Mouse (Mus musculus) CH12.LX (cell line): ENCODE measurements around the gene Ptgis. TPM values are rescaled to one million over a fixed set of nuclear protein-coding genes. Genes with fewer than 3 reads are reported as not detected.

ENCODE experiments used
- DNase-seq: peaks from one replicate; pipeline ENCODE4 v3.0.0-alpha.2; 2013; ENCODE audit errors: extremely low read depth
- H3K27ac ChIP-seq: 2 replicates; pipeline ENCODE4 v1.5.1; 2012; ENCODE audit warnings: low read depth, mild to moderate bottlenecking, control low read depth, moderate library complexity; ENCODE audit not compliant: insufficient read depth
- H3K27me3 ChIP-seq: replicated peaks from 2 replicates; pipeline ENCODE3; 2012; ENCODE audit warnings: inconsistent platforms
- H3K36me3 ChIP-seq, 2 experiments: replicated peaks in 1 of 2; 2 replicates each; pipeline versions ENCODE3 to v1.6.1; 2012; ENCODE audit warnings: inconsistent platforms in 1 of 2, low read length in 1 of 2, mild to moderate bottlenecking in 1 of 2, mixed read lengths in 1 of 2, moderate library complexity in 1 of 2; ENCODE audit not compliant: control insufficient read depth in 1 of 2, insufficient read depth in 1 of 2
- H3K4me1 ChIP-seq, 2 experiments: 2 replicates each; pipeline ENCODE4 v1.6.1; 2012; ENCODE audit warnings: inconsistent platforms in 1 of 2, moderate library complexity in 1 of 2; ENCODE audit not compliant: insufficient read depth in 2 of 2, control insufficient read depth in 1 of 2
- H3K4me2 ChIP-seq: 2 replicates; pipeline ENCODE4 v1.6.1; 2012; ENCODE audit warnings: low read depth, mild to moderate bottlenecking, control low read depth; ENCODE audit not compliant: poor library complexity, insufficient read depth, severe bottlenecking
- H3K4me3 ChIP-seq, 3 experiments: fragments of 150-350 bp in 1 of 3; sonication (generic) in 1 of 3; replicated peaks in 1 of 3; 2 replicates each; pipeline versions ENCODE3 to v1.5.1; 2011 to 2012; ENCODE audit warnings: low read depth in 2 of 3, low read length in 2 of 3, mild to moderate bottlenecking in 2 of 3, moderate library complexity in 2 of 3, control low read depth in 1 of 3, improper control_type of control experiment in 1 of 3, inconsistent platforms in 1 of 3, mixed read lengths in 1 of 3; ENCODE audit not compliant: poor library complexity in 1 of 3
- H3K79me2 ChIP-seq: replicated peaks from 2 replicates; pipeline ENCODE4 v1.6.1; 2012; ENCODE audit warnings: mild to moderate bottlenecking, moderate library complexity; ENCODE audit not compliant: control insufficient read depth, poor library complexity, insufficient read depth, severe bottlenecking; ENCODE audit errors: extremely low read depth
- H3K9ac ChIP-seq: 2 replicates; pipeline ENCODE4 v1.6.1; 2012; ENCODE audit warnings: low read depth, mild to moderate bottlenecking, control low read depth, moderate library complexity; ENCODE audit not compliant: insufficient read depth
- H3K9me3 ChIP-seq: replicated peaks from 2 replicates; pipeline ENCODE3; 2012; ENCODE audit warnings: low read length, inconsistent platforms, mixed read lengths
- BHLHE40 ChIP-seq: IDR thresholded peaks from 2 replicates; pipeline ENCODE4 v1.6.1; 2011; ENCODE audit warnings: mild to moderate bottlenecking, low read depth, low read length, improper control_type of control experiment
- E2F4 ChIP-seq: IDR thresholded peaks from 2 replicates; pipeline ENCODE4 v1.6.1; 2011; ENCODE audit warnings: low read depth, low read length, improper control_type of control experiment; ENCODE audit not compliant: insufficient replicate concordance
- EP300 ChIP-seq: IDR thresholded peaks from 2 replicates; pipeline ENCODE4 v1.6.1; 2011; ENCODE audit warnings: low read length, improper control_type of control experiment
- ETS1 ChIP-seq: conservative IDR thresholded peaks from 2 replicates; pipeline ENCODE4 v1.6.1; 2012; ENCODE audit warnings: low read depth, mild to moderate bottlenecking, inconsistent platforms, low read length, improper control_type of control experiment, moderate library complexity
- GABPA ChIP-seq: IDR thresholded peaks from 2 replicates; pipeline ENCODE4 v1.6.1; 2012; ENCODE audit warnings: low read depth, low read length, improper control_type of control experiment, inconsistent platforms; ENCODE audit not compliant: insufficient replicate concordance
- HCFC1 ChIP-seq: IDR thresholded peaks from 2 replicates; pipeline ENCODE4 v1.6.1; 2012; ENCODE audit warnings: low read depth, mild to moderate bottlenecking, inconsistent platforms, low read length, improper control_type of control experiment
- IRF4 ChIP-seq: IDR thresholded peaks from 2 replicates; pipeline ENCODE4 v1.6.1; 2014; ENCODE audit warnings: low read depth, mild to moderate bottlenecking, inconsistent platforms, low read length, improper control_type of control experiment
- MAX ChIP-seq: IDR thresholded peaks from 2 replicates; pipeline ENCODE4 v1.6.1; 2011; ENCODE audit warnings: low read length, improper control_type of control experiment
- MAZ ChIP-seq: IDR thresholded peaks from 2 replicates; pipeline ENCODE4 v1.6.1; 2012; ENCODE audit warnings: low read depth, mild to moderate bottlenecking, inconsistent platforms, low read length, improper control_type of control experiment, moderate library complexity
- MEF2A ChIP-seq: IDR thresholded peaks from 2 replicates; pipeline ENCODE4 v1.6.1; 2014; ENCODE audit warnings: low read depth, mild to moderate bottlenecking, inconsistent platforms, low read length, improper control_type of control experiment, borderline replicate concordance
- MYC ChIP-seq: IDR thresholded peaks from 2 replicates; pipeline ENCODE4 v1.6.1; 2011; ENCODE audit warnings: low read depth, mild to moderate bottlenecking, improper control_type of control experiment, low read length
- PAX5 ChIP-seq: IDR thresholded peaks from 2 replicates; pipeline ENCODE4 v1.6.1; 2012; ENCODE audit warnings: low read length, inconsistent platforms, mixed read lengths
- POLR2A ChIP-seq: IDR thresholded peaks from 2 replicates; pipeline ENCODE4 v1.6.1; 2011; ENCODE audit warnings: low read depth, mild to moderate bottlenecking, improper control_type of control experiment, low read length
- RCOR1 ChIP-seq: conservative IDR thresholded peaks from 2 replicates; pipeline ENCODE4 v1.6.1; 2012; ENCODE audit warnings: low read depth, mild to moderate bottlenecking, inconsistent platforms, low read length, improper control_type of control experiment
- SMC3 ChIP-seq: IDR thresholded peaks from 2 replicates; pipeline ENCODE4 v1.6.1; 2011; ENCODE audit warnings: low read depth, low read length, improper control_type of control experiment
- UBTF ChIP-seq: IDR thresholded peaks from 2 replicates; pipeline ENCODE4 v1.6.1; 2012; ENCODE audit warnings: low read depth, mild to moderate bottlenecking, inconsistent platforms, low read length, improper control_type of control experiment, moderate library complexity
- USF1 ChIP-seq: IDR thresholded peaks from 2 replicates; pipeline ENCODE4 v1.6.1; 2014; ENCODE audit warnings: low read depth, mild to moderate bottlenecking, inconsistent platforms, low read length, improper control_type of control experiment
- ZC3H11A ChIP-seq: IDR thresholded peaks from 2 replicates; pipeline ENCODE4 v1.6.1; 2012; ENCODE audit warnings: low read depth, mild to moderate bottlenecking, inconsistent platforms, low read length, improper control_type of control experiment
- ZNF384 ChIP-seq: IDR thresholded peaks from 2 replicates; pipeline ENCODE4 v1.6.1; 2012; ENCODE audit warnings: low read depth, low read length, improper control_type of control experiment, inconsistent platforms
- dilution Hi-C: fragments of 300-500 bp; cut with MboI; formaldehyde crosslinking; loops from 2 replicates; pipeline ENCODE4 v1.14.3; 2020; ENCODE audit warnings: low sequenced_read_pairs; ENCODE audit not compliant: extremely low pct_unique_long_range_greater_than_20kb, extremely low pct_ligation_motif_present
- in situ Hi-C: fragments of 300-500 bp; cut with MboI; formaldehyde crosslinking; loops from 3 replicates; pipeline ENCODE4 v1.14.3; 2019; ENCODE audit warnings: low sequenced_read_pairs, low pct_ligation_motif_present, low pct_unique_long_range_greater_than_20kb, mixed read lengths
- polyA plus RNA-seq: library from polyadenylated mRNA; unstranded; fragments of >175 nt; gene quantifications from 2 replicates; pipeline ENCODE4 v1.2.1, GENCODE M21; 2012; ENCODE audit warnings: low read depth; ENCODE audit not compliant: insufficient read length
- total RNA-seq, 2 experiments: library from RNA; depleted of rRNA; stranded (reverse); fragments of 300-350 nt in 1 of 2; fragments of >200 nt in 1 of 2; gene quantifications; 2 replicates each; pipeline ENCODE4 v1.2.3; 2012 to 2014

Ptgis gene
- total and polyA plus RNA-seq, 3 experiments = 7.0 to 15.9 (median 13.4) TPM

DNA sequence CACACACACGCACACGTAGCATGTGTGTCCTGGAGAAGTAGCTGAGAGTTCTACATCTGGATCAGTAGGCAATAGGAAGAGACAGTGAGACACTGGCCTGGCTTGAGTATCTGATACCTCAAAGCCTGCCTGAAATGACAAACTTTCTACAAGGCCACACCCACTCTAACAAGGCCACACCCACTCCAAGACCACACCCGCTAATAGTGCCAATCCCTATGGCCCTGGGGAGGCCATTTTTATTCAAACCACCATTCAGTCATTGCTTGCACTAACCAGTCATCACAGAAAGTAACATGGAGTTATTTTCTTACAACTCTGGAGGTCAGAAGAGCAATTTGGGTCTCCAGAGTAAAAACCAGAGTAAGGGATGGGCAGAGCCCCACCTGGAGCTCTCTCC is 32.3 kb upstream of the Ptgis start:
- peaks cover 7 to 23% of the 10 kb centered on the region in 2 experiments for H3K4me1 ChIP-seq
- no peaks in the 10 kb centered on the region for H3K27me3 ChIP-seq
- H3K9me3 ChIP-seq = no peaks in the 10 kb centered on the region
- H3K4me3 ChIP-seq = no peak overlapping the region
- H3K27ac ChIP-seq = no peak overlapping the region
- no peak for DNase-seq
- H3K79me2 ChIP-seq = no peaks in the 10 kb centered on the region
- in situ Hi-C loops = no loop called here
- dilution Hi-C loops = no loop called here
- H3K36me3 ChIP-seq = no peaks in the 10 kb centered on the region
- TF ChIP-seq ZNF384 (no peak), E2F4 (no peak), EP300 (no peak), RCOR1 (no peak), ZC3H11A (no peak), MEF2A (no peak)
- no peak overlapping the region for H3K9ac ChIP-seq
- H3K4me2 ChIP-seq = no peak overlapping the region

DNA sequence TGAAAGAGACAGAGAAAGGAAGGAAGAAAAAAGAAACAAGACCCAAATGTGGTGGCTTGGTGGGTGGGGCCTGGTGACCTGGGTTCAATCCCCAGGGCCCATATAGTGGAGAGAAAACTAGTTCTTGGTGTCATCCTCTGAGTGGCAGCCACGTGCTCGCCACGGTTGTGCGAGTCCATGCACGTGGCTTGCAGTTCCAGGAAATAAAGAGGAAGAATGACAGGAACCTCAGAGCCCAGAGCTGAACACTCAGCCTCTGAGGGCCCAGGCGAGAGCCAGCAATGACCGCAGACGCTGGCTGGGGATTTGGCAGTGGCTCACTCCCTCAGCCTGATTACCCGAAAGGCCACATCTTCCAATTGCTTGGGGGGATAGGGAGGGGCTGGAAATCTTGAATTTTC is 30.7 kb upstream of the Ptgis start:
- no peaks in the 10 kb centered on the region for H3K36me3 ChIP-seq
- dilution Hi-C loops = no loop called here
- H3K79me2 ChIP-seq = no peaks in the 10 kb centered on the region
- DNase-seq = peak; percentile 57
- in situ Hi-C loops = no loop called here
- no peak overlapping the region for H3K4me3 ChIP-seq
- TF ChIP-seq BHLHE40 = peak; percentile 92
- TF ChIP-seq ETS1 = 0 out of 2 replicates have a peak, but pooled peaks have one; percentile 14
- peak; percentile 88 for TF ChIP-seq MYC
- TF ChIP-seq IRF4 = no peak
- TF ChIP-seq MAX = peak; percentile 85; the same call in 1 of the 2 replicates
- no peak for TF ChIP-seq MAZ
- TF ChIP-seq, all 38 proteins: peak for 4
- H3K9ac ChIP-seq = no peak overlapping the region
- H3K9me3 ChIP-seq = no peaks in the 10 kb centered on the region
- no peak overlapping the region for H3K4me2 ChIP-seq
- H3K27me3 ChIP-seq = no peaks in the 10 kb centered on the region
- peaks cover 7 to 23% of the 10 kb centered on the region in 2 experiments for H3K4me1 ChIP-seq
- no peak overlapping the region for H3K27ac ChIP-seq

DNA sequence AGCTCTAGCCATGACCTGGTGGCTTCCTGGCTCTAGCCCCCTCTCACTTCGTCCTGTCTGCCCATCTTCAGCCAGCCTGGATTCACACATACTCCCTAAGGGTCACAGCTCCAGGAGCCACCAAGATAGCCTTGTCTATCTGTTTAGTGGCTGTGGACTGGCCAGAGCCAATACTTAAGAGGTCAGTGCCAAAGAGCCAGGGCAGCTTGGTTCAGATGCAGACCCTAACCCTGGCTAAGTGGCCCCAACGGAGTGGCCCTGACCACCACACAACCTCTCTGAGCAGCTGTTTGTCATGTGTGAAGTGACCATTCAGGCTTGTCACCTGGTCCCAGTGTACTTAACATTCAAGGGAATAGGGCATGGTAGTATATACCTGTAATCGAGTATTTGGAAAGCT is 30.1 kb upstream of the Ptgis start:
- dilution Hi-C loops = no loop called here
- Histone ChIP-seq H3K9me3 (no peaks in the 10 kb centered on the region), H3K4me2 (no peak overlapping the region), H3K36me3 (no peaks in the 10 kb centered on the region), H3K9ac (no peak overlapping the region), H3K27me3 (no peaks in the 10 kb centered on the region), H3K4me3 (no peak overlapping the region), H3K27ac (no peak overlapping the region), H3K4me1 (peaks cover 7 to 23% of the 10 kb centered on the region in 2 experiments), H3K79me2 (no peaks in the 10 kb centered on the region)
- DNase-seq = no peak
- TF ChIP-seq SMC3 (no peak), HCFC1 (no peak), USF1 (no peak), PAX5 (no peak), GABPA (no peak), ETS1 (no peak), ZNF384 (no peak), E2F4 (no peak), RCOR1 (no peak), UBTF (no peak), POLR2A (no peak), ZC3H11A (no peak)
- in situ Hi-C loops = no loop called here
